Mouse (Mus musculus): Measurements from ENCODE around the gene Prom2.

Prom2 gene

DNA sequence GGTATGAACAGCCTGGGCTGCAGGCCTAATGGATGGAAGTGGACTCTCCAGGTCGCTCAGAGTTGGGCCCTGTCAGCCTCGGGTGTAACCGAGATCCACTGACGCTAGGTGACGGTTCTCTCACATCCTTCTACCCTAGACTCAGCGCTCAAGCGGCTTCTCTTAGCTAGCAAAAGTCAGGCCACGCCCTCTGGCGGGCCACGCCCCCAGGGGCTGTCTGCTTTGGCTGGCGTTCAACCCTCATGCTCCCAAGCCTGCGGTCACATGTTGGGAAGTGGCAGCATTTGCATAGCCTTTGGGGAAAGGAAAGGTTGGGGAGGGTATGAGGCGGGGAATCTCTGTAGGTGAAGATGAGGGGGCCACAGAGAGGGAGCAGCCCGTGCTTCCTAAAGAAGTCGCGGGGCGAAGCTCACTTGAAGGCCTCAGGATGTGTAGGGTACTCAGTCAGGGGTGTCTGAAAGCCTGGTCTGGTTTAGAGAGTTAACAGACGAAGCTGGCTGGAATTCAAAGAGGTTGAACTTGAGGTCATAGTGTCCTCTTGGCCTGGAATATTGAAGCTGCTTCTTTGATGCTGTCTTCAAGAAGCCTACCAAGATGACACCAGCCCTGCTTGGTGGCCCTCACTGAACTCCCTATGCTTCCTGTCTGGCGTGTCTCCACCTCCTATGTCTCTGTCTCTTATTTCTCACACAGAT, 56.6 kb downstream of the Prom2 start:
- no peak for DNase-seq (ENCODE audit: low spot score)

DNA sequence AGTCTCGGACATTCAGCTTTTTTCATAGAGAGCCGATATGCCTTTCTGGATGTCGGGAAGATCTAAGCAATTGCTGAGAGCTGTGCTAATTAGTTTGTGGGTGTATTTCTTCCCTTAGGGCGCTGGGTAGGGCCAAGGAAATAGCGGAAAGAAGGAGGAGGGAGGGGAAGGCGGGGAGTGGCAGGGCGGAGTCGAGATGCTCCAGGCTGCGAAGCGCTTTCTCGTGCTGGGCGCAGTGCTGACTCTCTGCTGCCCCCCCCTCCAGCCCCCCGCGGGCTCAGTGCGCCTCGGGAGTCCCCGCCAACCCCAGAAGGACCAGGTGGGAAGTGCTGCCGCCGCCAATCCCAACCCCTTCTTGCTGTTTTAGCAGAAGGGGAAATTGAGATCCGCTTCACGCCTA, 58.3 kb downstream of the Prom2 start:
- no peak for DNase-seq (ENCODE audit: low spot score)

DNA sequence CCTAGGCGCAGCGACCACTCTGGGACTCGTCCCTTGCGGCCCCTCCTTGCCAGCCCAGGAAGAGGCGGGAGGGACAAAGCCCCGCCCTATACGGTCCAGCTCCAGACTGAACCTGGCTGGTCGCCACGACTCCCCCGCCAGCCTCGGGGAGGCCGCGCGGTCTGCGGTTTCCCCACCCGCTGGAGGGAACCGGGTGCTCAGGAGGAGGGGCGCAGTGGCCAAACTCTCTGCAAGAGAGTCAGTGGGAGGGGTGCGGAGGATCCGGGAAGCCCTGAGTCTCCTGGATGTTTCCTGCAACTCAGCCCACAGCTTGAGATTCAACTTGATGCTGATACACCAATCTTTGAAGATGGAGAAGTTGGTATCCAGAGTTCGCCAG, 58.7 kb downstream of the Prom2 start:
- no peak for DNase-seq (ENCODE audit: low spot score)

DNA sequence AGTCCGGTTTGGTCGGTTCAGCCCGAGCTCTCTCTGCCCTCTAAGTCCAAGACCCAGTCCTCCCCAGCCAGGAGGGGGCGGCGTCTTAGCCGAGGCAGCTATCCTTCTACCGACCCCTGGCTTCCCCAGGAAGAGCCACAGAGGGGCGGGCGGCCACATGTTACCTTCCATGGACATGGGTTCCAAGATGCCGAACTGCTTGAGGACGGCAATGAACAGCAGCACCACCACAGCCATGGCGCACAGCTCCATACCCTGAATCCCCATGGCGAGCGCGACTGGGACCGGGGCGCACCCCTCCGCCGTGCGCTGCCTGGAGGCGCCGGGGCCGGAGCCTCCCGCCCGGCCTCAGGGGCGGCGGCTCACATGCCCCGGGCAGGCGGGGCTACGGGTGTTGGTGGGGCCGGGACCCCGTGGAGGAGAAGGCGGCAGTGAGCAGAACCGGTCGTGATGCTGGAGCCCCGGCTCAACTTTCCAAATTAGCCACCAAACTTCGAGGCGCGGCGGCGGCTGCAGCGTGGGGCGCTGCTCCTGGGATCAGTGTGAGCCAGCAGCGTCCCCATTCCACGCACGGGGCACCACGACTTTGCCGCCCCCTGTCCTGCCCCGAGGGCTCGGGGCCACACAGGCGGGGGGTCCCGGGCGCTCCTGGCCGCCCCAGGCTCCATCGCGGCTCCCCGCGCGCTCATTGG, 59.3 kb downstream of the Prom2 start:
- DNase-seq (ENCODE audit: low spot score): no peak

DNA sequence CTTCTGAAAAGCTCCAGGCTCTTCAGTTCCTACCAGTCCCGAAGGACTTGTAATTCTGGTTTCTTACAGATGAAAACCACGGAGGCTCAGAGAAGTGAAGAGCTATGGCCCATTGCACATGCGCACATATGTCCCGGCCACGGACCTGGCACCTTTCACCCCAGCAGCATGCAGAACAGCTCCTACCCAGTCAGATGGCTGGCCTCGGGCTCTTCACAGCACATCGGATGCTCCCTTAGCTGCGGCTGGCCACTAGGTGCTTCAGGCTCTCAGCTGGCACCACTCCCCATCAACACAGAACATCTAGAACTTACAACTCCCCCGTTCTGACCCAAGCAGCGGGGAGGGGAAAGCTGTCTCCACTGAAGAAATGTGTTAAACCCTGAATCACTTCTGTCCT, 61.5 kb downstream of the Prom2 start:
- DNase-seq (ENCODE audit: low spot score): no peak

DNA sequence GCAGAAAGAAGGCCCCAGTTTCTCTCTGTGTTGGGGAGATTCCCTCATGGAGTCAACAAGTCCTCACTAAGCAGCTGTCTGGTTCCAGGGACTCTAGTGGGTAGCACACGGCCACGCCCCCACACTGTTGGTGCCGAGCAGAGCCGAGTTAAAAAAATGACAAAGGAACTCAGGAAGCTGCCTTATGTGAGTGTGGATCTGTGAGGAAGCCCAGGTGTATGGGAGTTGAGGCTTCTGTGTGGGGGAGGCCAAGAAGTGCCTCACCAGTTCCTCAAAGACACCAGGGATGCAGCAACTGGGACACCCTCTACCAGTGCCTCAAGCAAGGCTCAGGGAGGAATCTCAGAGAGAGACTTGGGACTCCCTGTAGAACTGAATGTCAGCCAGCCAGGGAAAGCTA, 62.1 kb downstream of the Prom2 start:
- DNase-seq (ENCODE audit: low spot score): no peak

Measured in T-cell, adult 2 months (primary cell).